ENCODE assay signal across 8 mouse cellular contexts in genomic region chr5:140321756-140322575, GRCm38 (mm10). TPM values are rescaled to one million over a fixed set of nuclear protein-coding genes. Genes with fewer than 3 reads are reported as not detected.
DNase-seq lines count a peak whose midpoint lies in the region; ATAC-seq lines count a peak whose summit lies in the region.

No protein-coding gene starts in this region.

- no peaks in the 10 kb centered on the region for H3K27me3 ChIP-seq in hindbrain, embryonic 16.5 days (replicated peaks; ENCODE audit: control insufficient read depth, insufficient read depth, low read length)

- H3K4me1 ChIP-seq in hindbrain, embryonic 16.5 days (ENCODE audit: control insufficient read depth, insufficient read depth, low read depth, low read length): peaks cover 8% of the 10 kb centered on the region

- H3K9me3 ChIP-seq in hindbrain, embryonic 16.5 days (ENCODE audit: control insufficient read depth, low read length): no peaks in the 10 kb centered on the region

- H3K9ac ChIP-seq in hindbrain, embryonic 16.5 days (ENCODE audit: low read depth, low read length): peak overlapping the region; percentile 86

- WGBS in hindbrain, embryonic 16.5 days: 1% methylated on average over 17 of the region's 17 CpGs

- H3K36me3 ChIP-seq in hindbrain, embryonic 16.5 days (ENCODE audit: control insufficient read depth, insufficient read depth, low read length): no peaks in the 10 kb centered on the region; the same call in 1 of the 2 replicates

- peak overlapping the region; percentile 73 for H3K27ac ChIP-seq in hindbrain, embryonic 16.5 days (ENCODE audit: low read depth, low read length)

- 0 out of 2 replicates have a peak, but pooled peaks have one; percentile 11 for ATAC-seq in hindbrain, embryonic 16.5 days
- ATAC-seq in megakaryocyte-erythroid progenitor cell, adult 5-6 weeks (replicated peaks; ENCODE audit: low FRiP score, low TSS enrichment, poor library complexity, severe bottlenecking): peak; percentile 27
- ATAC-seq in cerebellum, adult (ENCODE audit: insufficient number of reproducible peaks, low FRiP score, low TSS enrichment): no peak

- peak; percentile 7 for DNase-seq in ovary, postnatal 14 days (ENCODE audit: low spot score)
- DNase-seq in ovary, postnatal 36 days (ENCODE audit: low spot score): no peak
- DNase-seq in embryo, embryonic 10.5 days (ENCODE audit: low spot score): peak; percentile 66
- no peak for DNase-seq in right cerebral cortex, postnatal 25 days
- DNase-seq in adrenal gland, adult 8-10 months: no peak

- peak overlapping the region; percentile 80 for H3K4me2 ChIP-seq in hindbrain, embryonic 16.5 days (ENCODE audit: low read length)

- H3K4me3 ChIP-seq in hindbrain, embryonic 16.5 days (ENCODE audit: low read length): peak overlapping the region; percentile 62

RNA-seq across cellular contexts. Expression of gene Nudt1, which starts 0.5 kb away (rescaled TPM):
- polyA plus RNA-seq in hindbrain, embryonic 16.5 days (2015; fragmentation: Nextera tagmentation; extraction: Ambion mirVana): 21.5 and 27.0 TPM in 2 replicates
- 24.4 and 45.5 TPM in 2 replicates for total RNA-seq in megakaryocyte-erythroid progenitor cell, adult 5-6 weeks (2014; fragmentation: Nextera tagmentation)
- 58.2 and 65.2 TPM in 2 replicates for total RNA-seq in megakaryocyte-erythroid progenitor cell, adult 5-6 weeks (2017)
- 10 to 100 TPM; 16.3 to 25.3 (median 22.0) TPM for total RNA-seq in adrenal gland, adult 8-10 months (2022)

RNA-seq across cellular contexts. Expression of gene Mad1l1, which starts 0.6 kb away (rescaled TPM):
- 32.2 and 32.5 TPM in 2 replicates for polyA plus RNA-seq in hindbrain, embryonic 16.5 days (2015; fragmentation: Nextera tagmentation; extraction: Ambion mirVana)
- total RNA-seq in megakaryocyte-erythroid progenitor cell, adult 5-6 weeks (2014; fragmentation: Nextera tagmentation): 30.4 and 34.2 TPM in 2 replicates
- 61.6 and 66.9 TPM in 2 replicates for total RNA-seq in megakaryocyte-erythroid progenitor cell, adult 5-6 weeks (2017)
- total RNA-seq in adrenal gland, adult 8-10 months (2022): 10 to 100 TPM; 16.3 to 28.0 (median 21.1) TPM

RNA-seq across cellular contexts. Expression of gene Mrm2, which starts 9.7 kb away (rescaled TPM):
- 22.5 and 23.3 TPM in 2 replicates for polyA plus RNA-seq in hindbrain, embryonic 16.5 days (2015; fragmentation: Nextera tagmentation; extraction: Ambion mirVana)
- total RNA-seq in megakaryocyte-erythroid progenitor cell, adult 5-6 weeks (2014; fragmentation: Nextera tagmentation): 13.5 and 15.0 TPM in 2 replicates
- 6.0 and 10.0 TPM in 2 replicates for total RNA-seq in megakaryocyte-erythroid progenitor cell, adult 5-6 weeks (2017)
- total RNA-seq in adrenal gland, adult 8-10 months (2022): 10 to 100 TPM; 18.8 to 22.4 (median 21.2) TPM

Comparison
In these comparisons a context has a peak if more than half of its experiments do, and no peak if none do; other contexts are left out.
1. DNase-seq: peak in ovary, postnatal 14 days (single experiment) and embryo, embryonic 10.5 days (single experiment); none in ovary, postnatal 36 days (single experiment), right cerebral cortex, postnatal 25 days (single experiment) and adrenal gland, adult 8-10 months (single experiment).